Mouse (Mus musculus): Measurements from ENCODE around the gene Faap100. TPM values are rescaled to one million over a fixed set of nuclear protein-coding genes. Genes with fewer than 3 reads are reported as not detected.

Gene Faap100
- polyA plus RNA-seq, 1 experiment: not detected

DNA sequence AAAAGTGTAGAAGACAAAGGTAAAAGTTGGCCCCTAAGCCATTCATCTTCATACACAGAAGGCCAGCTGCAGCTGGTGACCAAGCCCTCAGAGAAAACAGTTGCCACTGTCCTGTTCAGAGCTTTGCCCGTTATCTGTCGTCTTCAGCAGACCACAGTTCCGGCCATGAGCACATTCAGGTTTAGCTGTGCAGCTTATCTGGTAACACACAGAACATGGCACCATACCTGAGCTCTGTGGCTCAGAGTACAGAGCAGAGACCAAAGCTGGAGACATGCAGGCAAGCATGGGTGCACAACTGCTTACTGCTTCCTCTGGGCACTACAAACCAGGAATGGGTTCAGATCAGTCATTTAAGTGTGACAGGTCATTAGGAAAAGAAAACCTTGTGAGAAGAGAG, 27.3 kb upstream of the Faap100 start:
- TF ChIP-seq POLR2A (IDR thresholded peaks at IDR 0.05; ENCODE audit: insufficient read depth, low read depth, low read length) (no peak), CTCF (IDR thresholded peaks at IDR 0.05; ENCODE audit: insufficient read depth, low read depth, low read length) (no peak)
- H3K27ac ChIP-seq (ENCODE audit: insufficient read depth, low read depth, low read length): no peak overlapping the region
- no peaks in the 10 kb centered on the region for H3K4me1 ChIP-seq (ENCODE audit: control insufficient read depth, insufficient read depth, low read length)
- H3K4me3 ChIP-seq (ENCODE audit: insufficient read depth, low read depth, low read length): no peak overlapping the region
- WGBS: 91% methylated on average over 3 of the region's 3 CpGs

DNA sequence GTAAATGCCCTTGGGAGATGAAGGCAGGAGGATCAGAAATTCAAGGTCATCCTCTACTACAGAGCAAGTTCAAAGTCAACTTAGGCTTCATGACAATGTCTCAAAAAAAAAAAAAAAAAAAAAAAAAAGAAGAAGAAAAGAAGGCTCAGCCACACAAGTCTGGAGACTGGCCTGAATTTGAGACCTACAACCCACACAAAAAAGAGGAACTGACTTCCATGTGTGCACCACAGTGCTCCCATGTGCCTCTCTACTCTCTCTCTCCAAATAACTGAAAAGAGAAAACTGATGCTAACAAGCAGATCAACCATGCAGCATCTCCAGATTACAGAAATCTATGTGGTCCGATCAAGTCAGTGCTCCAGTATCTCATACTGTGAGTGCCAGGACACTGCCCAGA, 26.2 kb upstream of the Faap100 start:
- Histone ChIP-seq H3K27ac (ENCODE audit: insufficient read depth, low read depth, low read length) (no peak overlapping the region), H3K4me1 (ENCODE audit: control insufficient read depth, insufficient read depth, low read length) (no peaks in the 10 kb centered on the region), H3K4me3 (ENCODE audit: insufficient read depth, low read depth, low read length) (no peak overlapping the region)
- WGBS: 94% methylated on average over 1 of the region's 1 CpGs
- TF ChIP-seq POLR2A (IDR thresholded peaks at IDR 0.05; ENCODE audit: insufficient read depth, low read depth, low read length) (no peak), CTCF (IDR thresholded peaks at IDR 0.05; ENCODE audit: insufficient read depth, low read depth, low read length) (no peak)

DNA sequence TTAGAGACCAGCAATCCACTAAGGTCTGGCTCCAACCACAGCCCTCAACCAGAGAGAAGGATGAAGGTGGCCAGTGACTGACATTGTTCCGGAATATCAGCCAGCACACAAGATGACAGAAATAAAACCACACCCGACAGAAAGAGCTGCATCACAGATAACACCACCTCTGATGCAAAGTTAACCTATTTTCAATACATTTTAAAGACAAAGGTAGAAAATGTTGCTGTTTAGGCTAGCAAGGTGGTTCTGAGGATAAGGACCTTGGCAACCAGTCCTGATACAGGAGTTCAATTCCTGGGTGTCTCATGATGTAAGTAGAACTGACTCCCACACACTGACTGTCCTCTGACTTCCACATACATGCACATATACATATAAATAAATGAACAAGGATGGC, 20.8 kb upstream of the Faap100 start:
- no peak overlapping the region for H3K27ac ChIP-seq (ENCODE audit: insufficient read depth, low read depth, low read length)
- WGBS: 92% methylated on average over 2 of the region's 2 CpGs
- no peak overlapping the region for H3K4me3 ChIP-seq (ENCODE audit: insufficient read depth, low read depth, low read length)
- no peaks in the 10 kb centered on the region for H3K4me1 ChIP-seq (ENCODE audit: control insufficient read depth, insufficient read depth, low read length)
- TF ChIP-seq CTCF (IDR thresholded peaks at IDR 0.05; ENCODE audit: insufficient read depth, low read depth, low read length) (no peak), POLR2A (IDR thresholded peaks at IDR 0.05; ENCODE audit: insufficient read depth, low read depth, low read length) (no peak)

GRCm38 (mm10) chr11:120397602-120398001, 19.0 kb upstream of the Faap100 start:
- 80% methylated on average over 2 of the region's 2 CpGs for WGBS
- Histone ChIP-seq H3K27ac (ENCODE audit: insufficient read depth, low read depth, low read length) (no peak overlapping the region), H3K4me3 (ENCODE audit: insufficient read depth, low read depth, low read length) (no peak overlapping the region), H3K4me1 (ENCODE audit: control insufficient read depth, insufficient read depth, low read length) (no peaks in the 10 kb centered on the region)
- no peak for TF ChIP-seq CTCF (IDR thresholded peaks at IDR 0.05; ENCODE audit: insufficient read depth, low read depth, low read length)
- no peak for TF ChIP-seq POLR2A (IDR thresholded peaks at IDR 0.05; ENCODE audit: insufficient read depth, low read depth, low read length)

DNA sequence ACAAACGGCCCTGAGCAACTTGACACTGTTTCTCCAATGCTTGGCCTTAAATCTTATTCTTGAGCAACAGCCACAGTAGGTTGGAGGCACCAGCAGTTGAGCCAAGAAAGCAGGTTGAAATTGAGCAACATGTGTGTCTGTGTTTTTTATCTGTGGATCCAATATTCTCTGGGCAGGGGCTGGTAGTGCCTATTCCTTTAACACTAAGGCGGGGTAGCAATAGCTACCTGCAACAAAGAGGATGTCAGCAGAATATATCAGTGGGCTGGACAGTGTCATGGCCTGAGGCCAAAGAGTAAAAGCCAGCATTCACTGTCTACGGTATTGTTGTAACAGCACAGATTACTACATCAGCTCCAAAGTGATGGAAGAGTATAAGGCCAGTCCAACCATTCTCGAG, 17.1 kb upstream of the Faap100 start:
- Histone ChIP-seq H3K4me3 (ENCODE audit: insufficient read depth, low read depth, low read length) (no peak overlapping the region), H3K4me1 (ENCODE audit: control insufficient read depth, insufficient read depth, low read length) (no peaks in the 10 kb centered on the region), H3K27ac (ENCODE audit: insufficient read depth, low read depth, low read length) (no peak overlapping the region)
- 75% methylated on average over 4 of the region's 4 CpGs for WGBS
- TF ChIP-seq POLR2A (IDR thresholded peaks at IDR 0.05; ENCODE audit: insufficient read depth, low read depth, low read length) (no peak), CTCF (IDR thresholded peaks at IDR 0.05; ENCODE audit: insufficient read depth, low read depth, low read length) (no peak)

- no peak overlapping the region for H3K27ac ChIP-seq (ENCODE audit: insufficient read depth, low read depth, low read length)
- 93% methylated on average over 9 of the region's 9 CpGs for WGBS
- no peak for TF ChIP-seq POLR2A (IDR thresholded peaks at IDR 0.05; ENCODE audit: insufficient read depth, low read depth, low read length)
- no peak for TF ChIP-seq CTCF (IDR thresholded peaks at IDR 0.05; ENCODE audit: insufficient read depth, low read depth, low read length)
- no peaks in the 10 kb centered on the region for H3K4me1 ChIP-seq (ENCODE audit: control insufficient read depth, insufficient read depth, low read length)
- H3K4me3 ChIP-seq (ENCODE audit: insufficient read depth, low read depth, low read length): no peak overlapping the region
These were observed 10.0 kb upstream of the Faap100 start for GRCm38 (mm10) chr11:120388580-120388979.

DNA sequence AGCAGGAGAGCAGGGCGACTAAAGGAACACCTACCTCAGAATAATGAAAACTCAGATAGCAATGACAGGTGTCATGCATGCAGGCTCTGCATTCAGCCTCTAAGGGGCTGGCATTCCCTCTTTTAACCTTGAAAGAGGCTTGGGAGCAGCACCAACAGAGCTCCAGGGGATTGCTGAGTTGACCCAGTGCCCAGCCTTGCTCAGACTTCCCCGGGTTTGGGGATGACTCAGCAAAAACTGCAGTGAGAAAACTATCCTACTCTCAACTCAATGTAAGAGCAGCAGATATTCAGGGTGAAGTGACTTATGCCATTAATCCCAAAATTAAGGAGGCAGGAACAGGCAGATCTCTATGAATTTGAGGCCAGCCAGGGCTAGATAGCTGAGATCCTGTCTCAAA, 8.6 kb upstream of the Faap100 start:
- no peak overlapping the region for H3K27ac ChIP-seq (ENCODE audit: insufficient read depth, low read depth, low read length)
- WGBS: 41% methylated on average over 2 of the region's 2 CpGs
- H3K4me3 ChIP-seq (ENCODE audit: insufficient read depth, low read depth, low read length): no peak overlapping the region
- no peaks in the 10 kb centered on the region for H3K4me1 ChIP-seq (ENCODE audit: control insufficient read depth, insufficient read depth, low read length)
- TF ChIP-seq CTCF (IDR thresholded peaks at IDR 0.05; ENCODE audit: insufficient read depth, low read depth, low read length) (no peak), POLR2A (IDR thresholded peaks at IDR 0.05; ENCODE audit: insufficient read depth, low read depth, low read length) (no peak)

DNA sequence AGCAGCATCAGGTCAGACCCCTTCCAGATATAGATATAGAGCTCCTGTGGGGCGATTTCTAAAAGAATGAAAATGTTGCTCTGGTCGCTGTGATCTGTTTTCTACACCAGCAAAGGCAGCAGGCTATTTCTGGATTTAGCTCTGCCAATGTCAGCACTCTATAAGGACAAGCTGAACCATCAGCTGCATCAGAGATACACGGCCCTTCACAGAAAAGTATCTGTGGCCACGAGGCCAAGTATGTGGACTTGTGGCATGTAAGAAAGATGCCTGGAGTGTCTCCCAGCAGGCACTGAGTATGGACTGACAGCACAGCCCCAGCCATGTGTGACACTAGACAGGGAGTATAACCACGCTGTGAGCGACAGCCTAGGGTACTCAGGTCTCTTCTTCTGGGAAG, 8.1 kb upstream of the Faap100 start:
- Histone ChIP-seq H3K4me1 (ENCODE audit: control insufficient read depth, insufficient read depth, low read length) (no peaks in the 10 kb centered on the region), H3K4me3 (ENCODE audit: insufficient read depth, low read depth, low read length) (no peak overlapping the region), H3K27ac (ENCODE audit: insufficient read depth, low read depth, low read length) (no peak overlapping the region)
- TF ChIP-seq CTCF (IDR thresholded peaks at IDR 0.05; ENCODE audit: insufficient read depth, low read depth, low read length) (no peak), POLR2A (IDR thresholded peaks at IDR 0.05; ENCODE audit: insufficient read depth, low read depth, low read length) (no peak)
- 85% methylated on average over 6 of the region's 6 CpGs for WGBS

- H3K4me1 ChIP-seq (ENCODE audit: control insufficient read depth, insufficient read depth, low read length): peaks cover 10% of the 10 kb centered on the region
- 94% methylated on average over 9 of the region's 9 CpGs for WGBS
These were observed 3.9 kb upstream of the Faap100 start for GRCm38 (mm10) chr11:120382509-120382908.

GRCm38 (mm10) chr11:120381157-120381556, 2.6 kb upstream of the Faap100 start:
- H3K4me1 ChIP-seq (ENCODE audit: control insufficient read depth, insufficient read depth, low read length): peaks cover 17% of the 10 kb centered on the region
- WGBS: 89% methylated on average over 4 of the region's 4 CpGs

More at GRCm38 (mm10) chr11:120382509-120382908, 3.9 kb upstream of the Faap100 start:
- Histone ChIP-seq H3K4me3 (ENCODE audit: insufficient read depth, low read depth, low read length) (no peak overlapping the region), H3K27ac (ENCODE audit: insufficient read depth, low read depth, low read length) (no peak overlapping the region)
- no peak for TF ChIP-seq CTCF (IDR thresholded peaks at IDR 0.05; ENCODE audit: insufficient read depth, low read depth, low read length)
- TF ChIP-seq POLR2A (IDR thresholded peaks at IDR 0.05; ENCODE audit: insufficient read depth, low read depth, low read length): no peak

More at GRCm38 (mm10) chr11:120381157-120381556, 2.6 kb upstream of the Faap100 start:
- TF ChIP-seq POLR2A (IDR thresholded peaks at IDR 0.05; ENCODE audit: insufficient read depth, low read depth, low read length) (no peak), CTCF (IDR thresholded peaks at IDR 0.05; ENCODE audit: insufficient read depth, low read depth, low read length) (no peak)
- no peak overlapping the region for H3K4me3 ChIP-seq (ENCODE audit: insufficient read depth, low read depth, low read length)
- H3K27ac ChIP-seq (ENCODE audit: insufficient read depth, low read depth, low read length): no peak overlapping the region

Measured in olfactory bulb, adult 2 months (tissue).